Mouse (Mus musculus) heart, postnatal 0 days (tissue): ENCODE results near the gene Gm27021.

ENCODE experiments used
- CTCF ChIP-seq: IDR thresholded peaks from 2 replicates; pipeline ENCODE4 v1.5.1; 2016; ENCODE audit warnings: antibody characterized with exemption, control low read depth, low read depth
- EP300 ChIP-seq: IDR thresholded peaks from 2 replicates; pipeline ENCODE4 v1.6.1; 2016; ENCODE audit warnings: antibody characterized with exemption, low read depth

- no peak for TF ChIP-seq CTCF
- no peak for TF ChIP-seq EP300
Measured at GRCm38 (mm10) chr8:120574941-120575340, 92.9 kb downstream of the Gm27021 start.
